Mouse (Mus musculus): Measurements from ENCODE around the gene Plekha6. TPM values are rescaled to one million over a fixed set of nuclear protein-coding genes. Genes with fewer than 3 reads are reported as not detected.

Gene Plekha6
- polyA plus RNA-seq, 1 experiment from 2014 or later = 15.0 TPM

GRCm38 (mm10) chr1:133159128-133159564 is 4.9 kb upstream of the Plekha6 start:
- no peak overlapping the region for H3K4me3 ChIP-seq (ENCODE audit: low read length)
- peak overlapping the region; percentile 16; the same call in 1 of the 2 replicates for H3K4me2 ChIP-seq (ENCODE audit: low read length)
- H3K27ac ChIP-seq (ENCODE audit: low read depth, low read length) = no peak overlapping the region
- H3K9ac ChIP-seq (ENCODE audit: low read depth, low read length) = no peak overlapping the region
- H3K36me3 ChIP-seq (ENCODE audit: control insufficient read depth, insufficient read depth, low read length) = no peaks in the 10 kb centered on the region
- no peak for ATAC-seq
- peaks cover 18% of the 10 kb centered on the region for H3K27me3 ChIP-seq (replicated peaks; ENCODE audit: control insufficient read depth, insufficient read depth, low read length)
- WGBS = 53% methylated on average over 7 of the region's 7 CpGs
- H3K9me3 ChIP-seq (ENCODE audit: control insufficient read depth, low read length) = no peaks in the 10 kb centered on the region
- peaks cover 10% of the 10 kb centered on the region for H3K4me1 ChIP-seq (ENCODE audit: control insufficient read depth, insufficient read depth, low read depth, low read length)

GRCm38 (mm10) chr1:133161559-133161958 is 2.5 kb upstream of the Plekha6 start:
- H3K27ac ChIP-seq (ENCODE audit: low read depth, low read length) = no peak overlapping the region
- H3K9ac ChIP-seq (ENCODE audit: low read depth, low read length) = no peak overlapping the region
- no peaks in the 10 kb centered on the region for H3K36me3 ChIP-seq (ENCODE audit: control insufficient read depth, insufficient read depth, low read length)
- WGBS = 71% methylated on average over 4 of the region's 4 CpGs
- ATAC-seq = no peak
- H3K4me3 ChIP-seq (ENCODE audit: low read length) = no peak overlapping the region
- peaks cover 22% of the 10 kb centered on the region for H3K27me3 ChIP-seq (replicated peaks; ENCODE audit: control insufficient read depth, insufficient read depth, low read length)
- no peak overlapping the region for H3K4me2 ChIP-seq (ENCODE audit: low read length)
- H3K4me1 ChIP-seq (ENCODE audit: control insufficient read depth, insufficient read depth, low read depth, low read length) = peaks cover 19% of the 10 kb centered on the region
- no peaks in the 10 kb centered on the region for H3K9me3 ChIP-seq (ENCODE audit: control insufficient read depth, low read length)

GRCm38 (mm10) chr1:133162046-133162445 is 2.0 kb upstream of the Plekha6 start:
- Histone ChIP-seq H3K9ac (ENCODE audit: low read depth, low read length) (no peak overlapping the region), H3K4me3 (ENCODE audit: low read length) (no peak overlapping the region), H3K4me1 (ENCODE audit: control insufficient read depth, insufficient read depth, low read depth, low read length) (peaks cover 19% of the 10 kb centered on the region), H3K4me2 (ENCODE audit: low read length) (no peak overlapping the region), H3K27ac (ENCODE audit: low read depth, low read length) (no peak overlapping the region), H3K27me3 (replicated peaks; ENCODE audit: control insufficient read depth, insufficient read depth, low read length) (peaks cover 22% of the 10 kb centered on the region), H3K9me3 (ENCODE audit: control insufficient read depth, low read length) (no peaks in the 10 kb centered on the region), H3K36me3 (ENCODE audit: control insufficient read depth, insufficient read depth, low read length) (no peaks in the 10 kb centered on the region)
- WGBS = 81% methylated on average over 10 of the region's 10 CpGs
- ATAC-seq = no peak

- Histone ChIP-seq H3K27ac (ENCODE audit: low read depth, low read length) (no peak overlapping the region), H3K4me3 (ENCODE audit: low read length) (no peak overlapping the region), H3K4me1 (ENCODE audit: control insufficient read depth, insufficient read depth, low read depth, low read length) (peaks cover 19% of the 10 kb centered on the region), H3K9me3 (ENCODE audit: control insufficient read depth, low read length) (no peaks in the 10 kb centered on the region), H3K9ac (ENCODE audit: low read depth, low read length) (no peak overlapping the region), H3K4me2 (ENCODE audit: low read length) (no peak overlapping the region; the same call in 1 of the 2 replicates), H3K27me3 (replicated peaks; ENCODE audit: control insufficient read depth, insufficient read depth, low read length) (peaks cover 25% of the 10 kb centered on the region), H3K36me3 (ENCODE audit: control insufficient read depth, insufficient read depth, low read length) (no peaks in the 10 kb centered on the region)
- WGBS = 56% methylated on average over 8 of the region's 8 CpGs
- ATAC-seq = no peak
Measured at GRCm38 (mm10) chr1:133162981-133163380, 1.0 kb upstream of the Plekha6 start.

- Histone ChIP-seq H3K27ac (ENCODE audit: low read depth, low read length) (no peak overlapping the region), H3K4me1 (ENCODE audit: control insufficient read depth, insufficient read depth, low read depth, low read length) (peaks cover 14% of the 10 kb centered on the region), H3K36me3 (ENCODE audit: control insufficient read depth, insufficient read depth, low read length) (no peaks in the 10 kb centered on the region), H3K9ac (ENCODE audit: low read depth, low read length) (no peak overlapping the region; the same call in 1 of the 2 replicates), H3K9me3 (ENCODE audit: control insufficient read depth, low read length) (no peaks in the 10 kb centered on the region), H3K27me3 (replicated peaks; ENCODE audit: control insufficient read depth, insufficient read depth, low read length) (peaks cover 25% of the 10 kb centered on the region), H3K4me2 (ENCODE audit: low read length) (peak overlapping the region; percentile 99), H3K4me3 (ENCODE audit: low read length) (peak overlapping the region; percentile 62)
- peak; percentile 14; the same call in 1 of the 2 replicates for ATAC-seq
- 4% methylated on average over 9 of the region's 10 CpGs for WGBS
Measured at GRCm38 (mm10) chr1:133164591-133165011, 591 bp downstream of the Plekha6 start.

GRCm38 (mm10) chr1:133165111-133165510 is 1.1 kb downstream of the Plekha6 start:
- no peak overlapping the region for H3K4me3 ChIP-seq (ENCODE audit: low read length)

GRCm38 (mm10) chr1:133168318-133169060 is 4.5 kb downstream of the Plekha6 start:
- Histone ChIP-seq H3K4me1 (ENCODE audit: control insufficient read depth, insufficient read depth, low read depth, low read length) (peaks cover 16% of the 10 kb centered on the region), H3K27ac (ENCODE audit: low read depth, low read length) (no peak overlapping the region), H3K4me2 (ENCODE audit: low read length) (no peak overlapping the region), H3K27me3 (replicated peaks; ENCODE audit: control insufficient read depth, insufficient read depth, low read length) (peaks cover 10% of the 10 kb centered on the region), H3K9ac (ENCODE audit: low read depth, low read length) (no peak overlapping the region), H3K36me3 (ENCODE audit: control insufficient read depth, insufficient read depth, low read length) (no peaks in the 10 kb centered on the region), H3K9me3 (ENCODE audit: control insufficient read depth, low read length) (no peaks in the 10 kb centered on the region), H3K4me3 (ENCODE audit: low read length) (no peak overlapping the region)
- no peak for ATAC-seq
- WGBS = 29% methylated on average over 19 of the region's 19 CpGs

More at GRCm38 (mm10) chr1:133165111-133165510, 1.1 kb downstream of the Plekha6 start:
- H3K9ac ChIP-seq (ENCODE audit: low read depth, low read length) = no peak overlapping the region
- peaks cover 14% of the 10 kb centered on the region for H3K4me1 ChIP-seq (ENCODE audit: control insufficient read depth, insufficient read depth, low read depth, low read length)
- H3K4me2 ChIP-seq (ENCODE audit: low read length) = peak overlapping the region; percentile 99
- peaks cover 25% of the 10 kb centered on the region for H3K27me3 ChIP-seq (replicated peaks; ENCODE audit: control insufficient read depth, insufficient read depth, low read length)
- ATAC-seq = no peak
- H3K36me3 ChIP-seq (ENCODE audit: control insufficient read depth, insufficient read depth, low read length) = no peaks in the 10 kb centered on the region
- H3K9me3 ChIP-seq (ENCODE audit: control insufficient read depth, low read length) = no peaks in the 10 kb centered on the region
- 33% methylated on average over 11 of the region's 11 CpGs for WGBS
- H3K27ac ChIP-seq (ENCODE audit: low read depth, low read length) = no peak overlapping the region

GRCm38 (mm10) chr1:133170196-133170595 is 6.2 kb downstream of the Plekha6 start:
- no peak overlapping the region for H3K4me3 ChIP-seq (ENCODE audit: low read length)
- 70% methylated on average over 8 of the region's 8 CpGs for WGBS
- H3K9ac ChIP-seq (ENCODE audit: low read depth, low read length) = no peak overlapping the region
- no peak for ATAC-seq
- H3K9me3 ChIP-seq (ENCODE audit: control insufficient read depth, low read length) = no peaks in the 10 kb centered on the region
- H3K4me2 ChIP-seq (ENCODE audit: low read length) = no peak overlapping the region
- H3K4me1 ChIP-seq (ENCODE audit: control insufficient read depth, insufficient read depth, low read depth, low read length) = peaks cover 4% of the 10 kb centered on the region
- H3K27me3 ChIP-seq (replicated peaks; ENCODE audit: control insufficient read depth, insufficient read depth, low read length) = peaks cover 3% of the 10 kb centered on the region
- H3K27ac ChIP-seq (ENCODE audit: low read depth, low read length) = no peak overlapping the region
- H3K36me3 ChIP-seq (ENCODE audit: control insufficient read depth, insufficient read depth, low read length) = no peaks in the 10 kb centered on the region

GRCm38 (mm10) chr1:133171357-133171756 is 7.3 kb downstream of the Plekha6 start:
- H3K9ac ChIP-seq (ENCODE audit: low read depth, low read length) = no peak overlapping the region
- H3K27ac ChIP-seq (ENCODE audit: low read depth, low read length) = no peak overlapping the region
- H3K36me3 ChIP-seq (ENCODE audit: control insufficient read depth, insufficient read depth, low read length) = no peaks in the 10 kb centered on the region
- peaks cover 4% of the 10 kb centered on the region for H3K4me1 ChIP-seq (ENCODE audit: control insufficient read depth, insufficient read depth, low read depth, low read length)
- no peaks in the 10 kb centered on the region for H3K9me3 ChIP-seq (ENCODE audit: control insufficient read depth, low read length)
- peaks cover 3% of the 10 kb centered on the region for H3K27me3 ChIP-seq (replicated peaks; ENCODE audit: control insufficient read depth, insufficient read depth, low read length)
- peak; percentile 71; the same call in 1 of the 2 replicates for ATAC-seq
- H3K4me2 ChIP-seq (ENCODE audit: low read length) = no peak overlapping the region
- 80% methylated on average over 9 of the region's 9 CpGs for WGBS
- no peak overlapping the region for H3K4me3 ChIP-seq (ENCODE audit: low read length)

All from hindbrain, embryonic 16.5 days (tissue).